Mouse (Mus musculus) cerebellum, adult 8-10 months (tissue): Measurements from ENCODE around the gene Cabin1.
"Not testable (repeated sequence)": the region's sequence is repeated elsewhere in the genome, so short reads cannot be mapped to it uniquely, and the experiment has no call there.

Experiments used
- DNase-seq: peaks from one replicate; pipeline ENCODE4 v3.0.0; 2022

Cabin1 gene

GRCm38 (mm10) chr10:75763682-75764518, at the start of gene Cabin1:
Cabin1 (minus strand) TSS chr10:75764341.
- DNase-seq: peak; percentile 96

DNA sequence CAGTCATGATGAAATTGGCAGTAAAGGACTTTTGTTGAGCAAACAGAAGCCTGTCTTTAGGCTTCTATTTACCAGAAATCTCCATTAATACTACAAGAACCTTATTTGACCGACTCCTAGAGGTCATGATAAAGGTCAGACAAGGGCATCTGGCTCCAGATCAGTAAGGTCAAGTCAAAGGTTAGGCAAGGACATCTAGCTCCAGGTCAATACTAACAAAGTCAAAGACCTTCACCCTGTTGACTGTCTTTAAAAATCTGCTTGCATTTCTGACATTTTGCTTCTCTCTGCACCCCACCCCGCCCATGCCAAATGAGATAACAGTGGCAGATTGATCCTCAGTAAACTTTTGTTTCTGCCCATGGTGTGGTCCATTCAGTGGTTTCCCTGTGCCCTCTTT, 40.1 kb upstream of the Cabin1 start:
- DNase-seq: no peak

DNA sequence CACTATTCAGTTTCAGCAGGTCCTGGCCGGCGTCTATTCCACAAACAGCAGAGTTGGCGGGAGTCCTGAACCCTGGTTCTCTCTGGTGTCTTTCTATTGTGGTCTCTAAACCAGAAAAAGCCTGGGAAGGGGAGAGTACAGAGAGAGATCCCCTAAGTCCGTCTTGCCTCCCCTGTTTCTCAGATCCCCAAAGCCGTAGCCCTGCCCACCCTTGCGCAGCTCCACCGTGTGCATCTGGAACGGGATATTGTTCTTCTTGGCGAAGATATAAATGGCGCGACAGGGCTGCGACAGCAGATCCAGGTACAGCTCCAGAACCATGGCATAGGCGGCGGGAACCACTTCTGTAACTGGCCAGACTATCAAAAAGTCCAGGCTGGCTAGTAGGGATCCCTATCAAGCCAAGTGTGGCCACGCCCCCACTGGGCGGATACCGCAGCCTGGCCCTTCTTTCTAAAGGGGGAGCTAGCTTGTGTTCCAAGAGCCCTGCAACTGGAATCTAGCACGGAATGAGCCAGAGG, 34.1 kb upstream of the Cabin1 start, which contains the start of gene Gstt1:
Gstt1 (minus strand) TSS at position 409 of the 521 bp plus-strand sequence.
- DNase-seq: peak; percentile 68

- peak; percentile 73 for DNase-seq
Measured at GRCm38 (mm10) chr10:75797619-75798175, 33.6 kb upstream of the Cabin1 start.

DNA sequence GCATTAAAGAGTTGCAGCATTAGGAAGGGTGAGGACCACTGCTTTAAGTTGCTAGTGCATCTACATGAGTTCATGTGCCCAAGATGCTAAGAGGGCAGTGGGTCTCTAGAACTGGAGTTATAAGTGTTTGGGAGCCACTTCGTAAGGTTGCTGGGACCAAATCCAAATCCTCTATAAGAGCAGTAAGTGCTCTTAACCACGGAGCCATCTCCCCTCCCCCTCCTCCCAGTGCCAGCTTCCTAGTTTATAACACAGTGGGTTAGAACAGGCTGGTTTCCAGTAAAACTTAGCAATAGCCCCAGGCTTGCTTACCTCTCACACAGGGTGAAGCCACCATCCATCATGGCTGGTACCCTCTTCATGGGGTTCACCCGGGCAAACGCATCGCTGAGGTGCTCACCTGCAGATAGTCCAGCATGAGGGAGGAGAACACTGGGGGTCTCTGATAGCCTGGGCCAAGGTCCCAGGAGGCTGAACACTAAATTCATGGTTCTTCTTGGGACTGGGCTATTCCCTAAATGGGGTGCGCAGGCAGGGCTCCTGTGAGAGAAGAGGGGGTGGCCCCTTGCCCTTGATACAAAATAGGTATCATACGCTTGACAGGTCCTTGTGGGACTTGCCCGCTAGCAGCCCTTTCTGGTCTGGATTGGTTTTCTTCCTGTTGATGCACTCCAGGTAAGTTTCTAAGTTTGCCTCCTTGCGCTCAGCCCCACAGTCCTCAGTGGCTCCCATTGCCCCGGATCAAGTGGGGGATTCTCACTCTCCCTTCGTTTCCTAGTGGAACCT, 32.8 kb upstream of the Cabin1 start:
- peak; percentile 42 for DNase-seq

DNA sequence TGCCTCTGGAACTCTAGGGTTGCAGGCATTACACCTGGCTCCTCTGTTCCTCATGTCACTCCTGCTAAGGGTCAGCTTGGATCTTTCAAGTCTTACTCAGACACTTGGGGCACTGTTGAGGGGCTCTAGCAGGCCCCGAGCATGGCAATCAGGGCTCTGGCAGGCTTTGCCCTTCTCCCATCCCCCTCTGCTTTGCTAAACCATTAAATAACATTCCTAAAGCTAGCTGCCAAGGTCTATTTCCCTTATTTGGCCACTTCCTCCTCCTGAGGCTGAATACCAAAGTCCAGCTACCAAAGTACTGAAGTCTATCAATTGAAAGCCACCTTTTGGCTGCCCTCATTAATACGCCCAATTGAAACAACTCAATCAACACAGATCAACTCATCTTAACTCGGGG, 30.7 kb upstream of the Cabin1 start:
- DNase-seq: no peak

GRCm38 (mm10) chr10:75790773-75791172, 26.6 kb upstream of the Cabin1 start:
- DNase-seq: no peak

DNA sequence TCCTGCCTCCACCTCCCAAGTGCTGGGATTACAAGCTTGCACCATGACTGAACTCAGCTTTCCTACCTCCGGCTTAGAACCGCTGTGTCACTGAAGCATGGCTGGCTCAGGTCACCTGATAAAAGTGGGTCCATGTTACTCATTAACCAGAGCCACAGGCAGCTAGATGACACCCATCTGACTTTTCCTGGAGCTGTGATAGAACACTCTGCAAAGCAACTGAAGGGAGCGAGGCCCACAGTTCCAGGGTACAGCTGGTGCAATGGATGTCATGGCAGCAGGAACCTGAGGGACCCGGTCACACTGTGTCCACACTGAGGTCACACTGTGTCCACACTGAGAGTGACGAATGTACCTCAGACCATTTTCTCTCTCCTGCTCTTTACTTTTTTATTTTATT, 25.7 kb upstream of the Cabin1 start:
- DNase-seq: no peak

DNA sequence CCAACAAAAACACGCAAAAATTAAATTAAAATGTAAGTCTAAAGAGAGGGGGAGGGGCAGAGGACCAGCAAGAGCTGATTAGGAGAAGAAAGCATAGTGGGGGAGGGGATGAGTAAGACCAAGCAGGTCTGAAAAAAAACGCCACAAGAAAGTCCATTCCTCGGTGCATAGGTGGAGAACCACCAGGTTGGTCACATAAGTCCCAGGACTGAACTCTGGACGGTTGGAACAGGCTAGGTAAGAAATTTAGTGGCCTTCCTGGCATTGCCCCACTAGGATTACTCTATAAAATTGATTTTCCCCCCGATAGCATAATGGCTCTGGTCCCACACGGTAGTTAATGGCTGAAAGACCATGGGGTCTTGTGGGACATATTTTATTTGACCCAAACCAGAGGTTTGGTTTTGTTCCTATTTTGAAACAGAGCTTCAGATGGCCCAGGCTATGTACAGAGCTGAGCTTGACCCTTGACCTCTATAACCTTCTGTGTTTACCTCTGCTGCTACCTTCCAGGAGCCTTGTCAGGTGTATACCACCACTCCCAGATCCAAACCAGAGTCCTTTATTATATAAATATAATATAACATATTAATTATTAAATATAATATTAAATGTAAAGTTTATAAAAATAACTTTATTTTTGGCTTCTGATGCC, 25.1 kb upstream of the Cabin1 start:
- DNase-seq: no peak

GRCm38 (mm10) chr10:75788277-75788676, 24.1 kb upstream of the Cabin1 start:
- DNase-seq: no peak

GRCm38 (mm10) chr10:75785442-75785841, 21.3 kb upstream of the Cabin1 start:
- no peak for DNase-seq

DNA sequence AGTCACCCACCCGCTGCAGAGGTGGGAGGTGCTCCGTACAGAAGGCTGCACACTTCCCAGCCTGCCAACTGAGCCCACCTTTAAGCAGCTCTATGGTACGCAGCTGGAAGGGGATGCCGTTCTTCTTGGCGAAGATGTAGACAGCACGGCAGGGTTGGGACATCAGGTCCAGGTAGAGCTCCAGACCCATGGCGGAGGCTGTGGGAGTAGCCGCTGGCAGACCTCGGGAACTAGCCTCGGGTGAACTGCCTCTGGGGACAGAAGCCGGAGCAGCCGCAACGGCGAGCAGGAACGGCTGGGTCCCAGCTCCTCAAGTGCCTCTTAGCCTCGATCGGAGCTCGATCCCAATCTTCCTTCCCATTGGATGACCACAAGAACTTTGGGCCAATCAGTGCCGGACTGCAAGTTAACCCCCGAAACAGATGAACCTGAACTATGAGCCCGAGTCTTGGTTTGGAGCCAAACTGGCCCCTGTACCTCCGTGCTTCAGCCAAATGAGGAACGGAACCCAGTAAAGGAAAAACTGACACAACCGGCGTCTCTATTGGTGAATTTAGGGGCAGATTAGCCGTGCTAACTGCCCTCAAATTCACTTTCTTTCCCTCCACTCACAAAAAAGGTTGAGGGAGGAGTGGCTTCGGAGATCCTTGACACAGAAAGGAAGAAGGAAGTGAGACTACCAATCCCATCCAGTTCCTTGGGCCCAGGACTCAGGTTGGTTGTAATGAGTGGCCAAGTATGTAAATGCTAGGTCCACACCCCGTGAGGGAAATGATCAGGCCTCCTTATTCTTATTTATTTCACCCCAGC, 16.8 kb upstream of the Cabin1 start, which contains the start of the genes Gm20441 and Gstt3:
Gm20441 (minus strand) TSS at position 186 of the 810 bp plus-strand sequence.
Gstt3 (minus strand) TSS at position 646 of the 810 bp plus-strand sequence.
- DNase-seq: no peak

- DNase-seq: no peak
Measured at GRCm38 (mm10) chr10:75779206-75780174, 15.3 kb upstream of the Cabin1 start.

DNA sequence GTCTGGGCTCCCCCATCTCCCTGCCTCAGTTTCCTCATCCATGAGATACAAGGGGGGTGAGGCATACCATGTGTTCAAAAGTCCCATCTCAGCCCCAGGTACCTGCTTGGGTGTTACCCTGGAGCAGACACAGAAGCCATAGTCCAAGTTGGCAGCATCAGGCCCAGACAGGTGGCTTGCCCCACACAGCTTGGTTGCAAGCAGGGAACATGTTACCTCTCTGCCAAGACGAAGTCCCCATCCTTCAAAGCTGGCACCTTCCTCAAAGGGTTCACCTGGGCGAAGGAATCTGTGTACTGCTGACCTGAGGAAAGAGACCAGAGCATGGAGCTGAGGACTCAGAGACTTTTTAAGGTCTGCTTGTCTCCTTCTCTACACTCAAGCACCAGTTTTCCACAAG, 13.7 kb upstream of the Cabin1 start:
- no peak for DNase-seq

DNA sequence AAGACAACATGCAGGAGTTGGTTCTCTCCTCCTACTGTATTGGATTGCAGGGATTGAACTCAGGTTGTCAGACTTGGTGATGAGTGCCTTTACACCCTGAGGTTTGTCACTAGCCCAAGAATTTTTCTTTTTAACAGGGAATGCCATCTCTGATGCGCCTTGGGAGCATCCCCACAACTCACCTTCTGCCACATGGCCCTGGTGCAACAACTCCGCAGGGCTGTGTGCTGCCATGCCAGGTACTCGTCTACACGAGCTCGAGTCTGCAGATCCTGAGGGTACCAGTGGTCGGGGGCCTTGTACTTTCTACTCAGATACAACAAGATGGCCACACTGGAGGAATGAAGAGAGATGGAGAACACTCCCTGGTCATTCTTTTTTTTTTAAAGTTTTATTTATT, 12.4 kb upstream of the Cabin1 start:
- no peak for DNase-seq

DNA sequence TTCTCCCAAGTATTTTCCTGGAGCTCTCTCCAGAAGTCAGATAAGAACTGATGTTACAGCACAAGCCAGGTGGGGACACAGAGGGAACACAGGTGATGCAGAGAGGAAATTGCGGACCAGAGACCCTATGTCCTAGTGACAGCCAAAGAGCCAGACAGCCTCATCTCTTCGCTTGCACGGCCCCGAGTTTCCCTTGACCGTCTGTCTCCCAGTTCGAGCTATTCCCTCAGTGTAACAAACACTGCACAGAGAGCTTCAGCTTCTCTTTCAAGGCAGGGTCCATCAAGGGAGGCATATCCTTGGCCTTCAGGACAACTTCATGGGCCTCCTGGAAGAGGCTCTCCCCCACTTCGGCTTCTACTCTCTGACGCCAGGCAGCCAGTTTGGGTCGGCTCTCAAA, 10.4 kb upstream of the Cabin1 start:
- DNase-seq: no peak

DNA sequence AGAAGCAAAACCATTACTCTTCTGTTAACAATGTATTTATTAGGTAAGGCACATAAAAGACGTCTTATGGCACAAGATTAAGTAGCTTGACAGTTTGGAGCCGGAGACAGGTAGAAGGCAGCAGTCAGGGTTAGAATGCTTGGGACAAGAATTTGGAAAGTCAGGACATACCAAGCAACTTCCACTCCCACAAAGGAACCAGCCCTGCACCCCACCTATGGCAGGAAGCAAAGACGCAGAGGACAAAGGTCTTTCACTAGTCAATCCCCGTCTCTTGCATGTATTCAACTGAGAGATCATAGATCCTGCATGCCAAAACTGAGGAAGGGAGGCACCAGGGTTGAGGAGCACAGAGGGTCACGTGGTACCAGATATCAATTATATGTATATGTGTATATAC, 10.0 kb upstream of the Cabin1 start:
- no peak for DNase-seq

- peak; percentile 82 for DNase-seq
Measured at GRCm38 (mm10) chr10:75772795-75773664, 8.9 kb upstream of the Cabin1 start, which contains the start of gene Ddt. Ddt (minus strand) TSS chr10:75773414.

DNA sequence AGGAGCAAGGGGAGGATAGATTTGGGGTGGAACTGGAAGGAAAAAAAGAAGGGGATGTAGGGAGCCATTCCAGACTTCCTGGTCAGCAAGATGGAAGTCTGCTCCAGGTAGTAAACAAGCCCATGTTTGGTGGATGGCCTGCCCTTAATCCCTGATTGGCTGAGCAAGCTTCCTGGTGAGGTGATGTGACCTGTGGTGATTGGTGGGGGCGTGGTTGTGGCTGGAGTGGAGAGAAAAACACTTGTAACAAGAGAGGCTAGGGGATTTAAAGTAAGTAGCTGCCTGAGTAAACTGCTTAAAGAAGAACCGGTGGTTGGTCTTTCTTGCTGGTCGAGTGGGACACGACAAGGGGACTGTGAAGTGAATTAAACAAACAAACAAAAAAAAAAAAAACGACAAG, 3.6 kb upstream of the Cabin1 start:
- DNase-seq: not testable (repeated sequence)
